Mouse (Mus musculus) ES-Bruce4 (cell line): Measurements from ENCODE around the gene Rsg1. TPM values are rescaled to one million over a fixed set of nuclear protein-coding genes. Genes with fewer than 3 reads are reported as not detected.

ENCODE experiments used
- H3K27ac ChIP-seq: 2 replicates; pipeline ENCODE4 v1.5.1; 2012; ENCODE audit warnings: low read length, inconsistent platforms; ENCODE audit not compliant: insufficient read depth
- H3K27me3 ChIP-seq: 2 replicates; pipeline ENCODE4 v1.6.1; 2012; ENCODE audit warnings: mild to moderate bottlenecking, low read length, inconsistent platforms; ENCODE audit not compliant: control insufficient read depth, poor library complexity, insufficient read depth, severe bottlenecking
- H3K36me3 ChIP-seq: 2 replicates; pipeline ENCODE4 v1.6.1; 2012; ENCODE audit warnings: inconsistent platforms, mild to moderate bottlenecking, low read length, moderate library complexity; ENCODE audit not compliant: control insufficient read depth, poor library complexity, insufficient read depth, severe bottlenecking
- H3K4me1 ChIP-seq: one replicate; pipeline ENCODE4 v1.8.1; 2011; ENCODE audit warnings: low read length; ENCODE audit not compliant: control insufficient read depth, insufficient read depth
- H3K4me3 ChIP-seq: 2 replicates; pipeline ENCODE4 v1.5.1; 2011; ENCODE audit warnings: low read depth, mild to moderate bottlenecking, low read length
- H3K9ac ChIP-seq: 2 replicates; pipeline ENCODE4 v1.6.1; 2012; ENCODE audit warnings: low read depth, mild to moderate bottlenecking, inconsistent platforms; ENCODE audit not compliant: poor library complexity, severe bottlenecking
- H3K9me3 ChIP-seq: replicated peaks from 2 replicates; pipeline ENCODE4 v1.6.1; 2012; ENCODE audit warnings: mild to moderate bottlenecking, low read length, inconsistent platforms; ENCODE audit not compliant: control insufficient read depth, poor library complexity, insufficient read depth, severe bottlenecking
- CTCF ChIP-seq: IDR thresholded peaks from one replicate; pipeline ENCODE4 v1.8.1; 2011; ENCODE audit warnings: low read depth, low read length
- EP300 ChIP-seq: IDR thresholded peaks from 2 replicates; pipeline ENCODE4 v1.6.1; 2011; ENCODE audit warnings: low read depth, low read length; ENCODE audit not compliant: insufficient read depth
- POLR2A ChIP-seq: IDR thresholded peaks from one replicate; pipeline ENCODE4 v1.8.1; 2011; ENCODE audit warnings: low read length; ENCODE audit not compliant: insufficient read depth
- polyA plus RNA-seq: library from polyadenylated mRNA; stranded (reverse); fragments of >200 nt; gene quantifications from 2 replicates; pipeline ENCODE4 v1.2.4, GENCODE M21; 2011; ENCODE audit warnings: low read depth; ENCODE audit not compliant: missing spikeins, insufficient read depth, insufficient read length

The Rsg1 gene
- polyA plus RNA-seq, 1 experiment, result 1.6 TPM

GRCm38 (mm10) chr4:141178500-141178899, 35.3 kb upstream of the Rsg1 start:
- no peaks in the 10 kb centered on the region for H3K9me3 ChIP-seq
- H3K27me3 ChIP-seq, result no peaks in the 10 kb centered on the region
- H3K9ac ChIP-seq, result no peak overlapping the region
- no peaks in the 10 kb centered on the region for H3K4me1 ChIP-seq
- TF ChIP-seq POLR2A (no peak), EP300 (no peak), CTCF (no peak)
- H3K4me3 ChIP-seq, result no peak overlapping the region
- no peak overlapping the region for H3K27ac ChIP-seq
- H3K36me3 ChIP-seq, result peaks cover 7% of the 10 kb centered on the region

GRCm38 (mm10) chr4:141180831-141181230, 32.9 kb upstream of the Rsg1 start:
- Histone ChIP-seq H3K4me3 (no peak overlapping the region), H3K9ac (no peak overlapping the region), H3K4me1 (no peaks in the 10 kb centered on the region), H3K27ac (no peak overlapping the region), H3K27me3 (no peaks in the 10 kb centered on the region), H3K36me3 (peaks cover 10% of the 10 kb centered on the region), H3K9me3 (no peaks in the 10 kb centered on the region)
- TF ChIP-seq CTCF (no peak), POLR2A (no peak), EP300 (no peak)

GRCm38 (mm10) chr4:141181981-141182380, 31.8 kb upstream of the Rsg1 start:
- Histone ChIP-seq H3K9ac (no peak overlapping the region), H3K36me3 (peaks cover 8% of the 10 kb centered on the region), H3K27me3 (no peaks in the 10 kb centered on the region), H3K4me1 (no peaks in the 10 kb centered on the region), H3K9me3 (no peaks in the 10 kb centered on the region), H3K27ac (no peak overlapping the region), H3K4me3 (no peak overlapping the region)
- TF ChIP-seq CTCF, result no peak
- no peak for TF ChIP-seq POLR2A
- TF ChIP-seq EP300, result no peak

GRCm38 (mm10) chr4:141183932-141184331, 29.8 kb upstream of the Rsg1 start:
- no peaks in the 10 kb centered on the region for H3K9me3 ChIP-seq
- peaks cover 3% of the 10 kb centered on the region for H3K36me3 ChIP-seq
- no peaks in the 10 kb centered on the region for H3K4me1 ChIP-seq
- H3K9ac ChIP-seq, result no peak overlapping the region
- H3K27ac ChIP-seq, result no peak overlapping the region
- TF ChIP-seq EP300 (no peak), CTCF (no peak), POLR2A (no peak)
- H3K4me3 ChIP-seq, result no peak overlapping the region
- H3K27me3 ChIP-seq, result no peaks in the 10 kb centered on the region

- TF ChIP-seq EP300 (no peak), CTCF (no peak), POLR2A (no peak)
- no peak overlapping the region for H3K4me3 ChIP-seq
- H3K4me1 ChIP-seq, result no peaks in the 10 kb centered on the region
- no peak overlapping the region for H3K27ac ChIP-seq
- H3K9me3 ChIP-seq, result no peaks in the 10 kb centered on the region
- H3K9ac ChIP-seq, result no peak overlapping the region
- no peaks in the 10 kb centered on the region for H3K27me3 ChIP-seq
- peaks cover 3% of the 10 kb centered on the region for H3K36me3 ChIP-seq
Measured at GRCm38 (mm10) chr4:141184426-141184825, 29.3 kb upstream of the Rsg1 start.

GRCm38 (mm10) chr4:141186923-141187836, 26.6 kb upstream of the Rsg1 start:
- no peak for TF ChIP-seq POLR2A
- TF ChIP-seq EP300, result no peak
- TF ChIP-seq CTCF, result no peak
- Histone ChIP-seq H3K27ac (no peak overlapping the region), H3K36me3 (peaks cover 3% of the 10 kb centered on the region; the same call in 1 of the 2 replicates), H3K9ac (no peak overlapping the region), H3K27me3 (no peaks in the 10 kb centered on the region), H3K4me1 (no peaks in the 10 kb centered on the region), H3K9me3 (no peaks in the 10 kb centered on the region), H3K4me3 (no peak overlapping the region)
